Mouse (Mus musculus) hindbrain, embryonic 16.5 days (tissue): ENCODE results near the gene Rab11fip3. TPM values are rescaled to one million over a fixed set of nuclear protein-coding genes. Genes with fewer than 3 reads are reported as not detected.

Experiments
- ATAC-seq: fragments of 200-750 bp; cut with Nextera tagmentation; 2 replicates; pipeline ENCODE4 v1.8.0; 2017; ENCODE audit warnings: moderate TSS enrichment, moderate library complexity
- H3K27ac ChIP-seq: fragments of 300-500 bp; sonication (generic); 2 replicates; pipeline ENCODE4 v1.5.1; 2014; ENCODE audit warnings: low read depth, mild to moderate bottlenecking, control low read depth, low read length, moderate library complexity
- H3K27me3 ChIP-seq: fragments of 300-500 bp; sonication (generic); replicated peaks from 2 replicates; pipeline ENCODE4 v1.6.1; 2014; ENCODE audit warnings: low read length; ENCODE audit not compliant: control insufficient read depth, insufficient read depth
- H3K36me3 ChIP-seq: fragments of 300-500 bp; sonication (generic); 2 replicates; pipeline ENCODE4 v1.6.1; 2014; ENCODE audit warnings: mild to moderate bottlenecking, low read length, moderate library complexity, mixed read lengths; ENCODE audit not compliant: control insufficient read depth, insufficient read depth
- H3K4me1 ChIP-seq: fragments of 300-500 bp; sonication (generic); 2 replicates; pipeline ENCODE4 v1.6.1; 2014; ENCODE audit warnings: low read depth, low read length; ENCODE audit not compliant: control insufficient read depth, insufficient read depth
- H3K4me2 ChIP-seq: fragments of 300-500 bp; sonication (generic); 2 replicates; pipeline ENCODE4 v1.6.1; 2014; ENCODE audit warnings: mild to moderate bottlenecking, low read length, control low read depth, moderate library complexity
- H3K4me3 ChIP-seq: fragments of 300-500 bp; sonication (generic); 2 replicates; pipeline ENCODE4 v1.5.1; 2014; ENCODE audit warnings: mild to moderate bottlenecking, low read length, control low read depth, moderate library complexity
- H3K9ac ChIP-seq: fragments of 300-500 bp; sonication (generic); 2 replicates; pipeline ENCODE4 v1.6.1; 2014; ENCODE audit warnings: low read depth, mild to moderate bottlenecking, control low read depth, low read length, moderate library complexity
- H3K9me3 ChIP-seq: fragments of 300-500 bp; sonication (generic); 2 replicates; pipeline ENCODE4 v1.6.1; 2014; ENCODE audit warnings: mild to moderate bottlenecking, low read length, moderate library complexity; ENCODE audit not compliant: control insufficient read depth
- WGBS: fragments of 180-500 bp; shearing (Covaris S2); extraction: QIAGEN DNeasy Blood & Tissue Kit; methylation state at CpG from one replicate; pipeline ENCODE4 v1.1.7; 2014; 5-methylcytosine and 5-hydroxymethylcytosine counted together
- polyA plus RNA-seq: library from polyadenylated mRNA; unstranded; fragments of >200 nt; fragmentation: Nextera tagmentation; extraction: Ambion mirVana; gene quantifications from 2 replicates; pipeline ENCODE4 v1.2.1, GENCODE M21; 2015

The Rab11fip3 gene
- polyA plus RNA-seq, 1 experiment from 2014 or later = 12.8 TPM

DNA sequence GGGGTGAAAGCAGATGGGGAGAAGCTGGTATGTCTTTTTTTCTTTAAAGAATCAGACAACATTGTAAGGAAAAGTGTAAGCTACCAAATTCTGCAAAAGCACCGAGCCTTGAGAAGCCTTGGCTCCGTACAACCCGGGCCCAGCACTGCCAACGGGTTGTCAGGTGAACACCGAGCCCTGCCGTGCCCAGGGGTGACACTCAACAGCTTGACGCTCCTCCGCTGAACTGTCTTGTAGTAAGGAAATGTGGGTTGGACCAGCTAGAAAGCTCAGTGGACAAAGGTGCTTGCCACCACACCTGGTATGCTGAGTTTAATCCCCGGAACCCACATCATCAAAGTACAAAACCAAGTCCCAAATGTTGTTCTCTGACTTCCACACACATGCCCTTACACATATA, 44.7 kb downstream of the Rab11fip3 start:
- H3K4me1 ChIP-seq = no peaks in the 10 kb centered on the region
- H3K4me2 ChIP-seq = no peak overlapping the region
- H3K36me3 ChIP-seq = peaks cover 6% of the 10 kb centered on the region; the same call in 1 of the 2 replicates
- no peaks in the 10 kb centered on the region for H3K9me3 ChIP-seq
- H3K4me3 ChIP-seq = no peak overlapping the region
- H3K27ac ChIP-seq = no peak overlapping the region
- no peak overlapping the region for H3K9ac ChIP-seq
- no peak for ATAC-seq
- no peaks in the 10 kb centered on the region for H3K27me3 ChIP-seq
- WGBS = 98% methylated on average over 9 of the region's 9 CpGs

DNA sequence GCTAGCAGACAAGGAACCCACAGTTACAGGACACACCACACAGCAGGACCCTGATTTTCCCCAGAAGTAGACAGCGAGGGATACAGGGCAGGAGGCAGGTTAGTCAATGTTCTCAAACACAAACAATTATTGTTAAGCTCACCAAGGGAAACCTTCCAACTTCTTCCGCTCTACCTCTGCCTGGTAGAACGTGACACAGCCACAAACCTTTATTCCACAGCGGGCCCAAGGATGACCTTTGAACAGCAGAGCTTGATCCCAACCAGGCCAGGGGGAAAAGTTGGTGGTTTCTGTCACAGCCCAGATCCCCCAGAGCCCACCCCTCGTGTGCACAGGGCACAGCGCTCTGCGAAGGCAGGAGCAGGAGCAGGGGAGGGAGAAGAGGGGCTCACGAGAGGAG, 45.4 kb downstream of the Rab11fip3 start:
- ATAC-seq = no peak
- WGBS = 93% methylated on average over 8 of the region's 8 CpGs
- H3K9me3 ChIP-seq = no peaks in the 10 kb centered on the region

DNA sequence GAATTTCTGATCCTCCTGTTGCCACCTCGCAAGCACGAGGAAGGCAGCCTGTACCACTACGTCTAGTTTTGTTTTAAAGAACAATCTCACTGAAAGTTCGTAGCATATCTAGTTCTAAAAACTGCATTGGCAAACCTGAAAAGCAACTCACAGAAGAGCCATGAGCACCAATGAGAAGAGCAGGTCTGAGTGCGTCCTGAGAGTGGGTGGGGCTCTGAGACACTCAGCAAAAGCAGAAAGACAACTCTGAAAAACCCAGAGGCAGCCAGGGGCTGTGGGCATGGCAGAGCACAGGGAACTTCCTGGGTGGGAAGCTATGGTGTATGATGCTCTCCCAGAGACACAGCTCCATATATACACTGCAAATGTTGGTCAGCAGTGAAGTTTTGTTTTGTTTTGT, 46.2 kb downstream of the Rab11fip3 start:
- H3K9me3 ChIP-seq = no peaks in the 10 kb centered on the region
- H3K4me1 ChIP-seq = no peaks in the 10 kb centered on the region
- ATAC-seq = no peak
- H3K27me3 ChIP-seq = no peaks in the 10 kb centered on the region
- H3K27ac ChIP-seq = no peak overlapping the region
- H3K4me2 ChIP-seq = no peak overlapping the region
- peaks cover 9% of the 10 kb centered on the region; the same call in 1 of the 2 replicates for H3K36me3 ChIP-seq
- H3K4me3 ChIP-seq = no peak overlapping the region
- 97% methylated on average over 5 of the region's 5 CpGs for WGBS
- H3K9ac ChIP-seq = no peak overlapping the region

More for the DNA sequence above, 45.4 kb downstream of the Rab11fip3 start:
- Histone ChIP-seq H3K4me1 (no peaks in the 10 kb centered on the region), H3K9ac (no peak overlapping the region), H3K27ac (no peak overlapping the region), H3K4me3 (no peak overlapping the region), H3K36me3 (peaks cover 6% of the 10 kb centered on the region; the same call in 1 of the 2 replicates), H3K4me2 (no peak overlapping the region), H3K27me3 (no peaks in the 10 kb centered on the region)

DNA sequence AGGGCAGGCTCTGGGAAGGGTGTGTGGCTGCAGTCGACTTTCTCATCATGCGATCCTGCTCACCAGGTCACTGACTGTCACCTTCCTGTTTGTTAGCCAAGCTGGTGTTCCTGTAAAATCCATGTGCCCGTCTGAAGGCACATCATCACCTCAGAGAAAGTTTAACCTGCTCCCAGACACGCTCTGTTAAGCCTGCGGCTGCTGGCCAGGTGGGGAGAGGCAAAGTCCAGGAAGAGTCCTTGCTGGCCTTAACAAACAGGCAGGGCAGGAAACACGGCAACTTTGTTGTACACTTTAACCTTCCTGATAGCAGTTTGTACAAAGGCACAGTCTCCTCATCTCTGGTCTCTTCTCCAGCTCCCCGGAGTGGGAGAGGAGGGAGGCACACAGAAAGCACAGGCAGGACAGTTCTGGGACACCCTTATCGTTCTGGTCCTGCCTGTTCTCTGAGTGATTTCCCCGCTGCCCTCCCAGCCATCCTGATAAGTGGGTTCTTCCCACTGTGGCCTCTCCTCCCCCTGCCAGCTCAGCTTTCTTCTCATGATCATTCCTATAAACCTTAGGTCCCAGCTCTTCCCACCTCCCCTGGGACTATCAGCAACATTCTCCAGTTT, 47.5 kb downstream of the Rab11fip3 start:
- ATAC-seq = no peak
- no peak overlapping the region; the same call in 1 of the 2 replicates for H3K9ac ChIP-seq
- no peak overlapping the region for H3K4me3 ChIP-seq
- H3K9me3 ChIP-seq = no peaks in the 10 kb centered on the region
- no peaks in the 10 kb centered on the region for H3K4me1 ChIP-seq
- H3K4me2 ChIP-seq = no peak overlapping the region
- H3K27me3 ChIP-seq = no peaks in the 10 kb centered on the region
- peaks cover 9% of the 10 kb centered on the region; the same call in 1 of the 2 replicates for H3K36me3 ChIP-seq
- 85% methylated on average over 9 of the region's 9 CpGs for WGBS
- no peak overlapping the region for H3K27ac ChIP-seq

DNA sequence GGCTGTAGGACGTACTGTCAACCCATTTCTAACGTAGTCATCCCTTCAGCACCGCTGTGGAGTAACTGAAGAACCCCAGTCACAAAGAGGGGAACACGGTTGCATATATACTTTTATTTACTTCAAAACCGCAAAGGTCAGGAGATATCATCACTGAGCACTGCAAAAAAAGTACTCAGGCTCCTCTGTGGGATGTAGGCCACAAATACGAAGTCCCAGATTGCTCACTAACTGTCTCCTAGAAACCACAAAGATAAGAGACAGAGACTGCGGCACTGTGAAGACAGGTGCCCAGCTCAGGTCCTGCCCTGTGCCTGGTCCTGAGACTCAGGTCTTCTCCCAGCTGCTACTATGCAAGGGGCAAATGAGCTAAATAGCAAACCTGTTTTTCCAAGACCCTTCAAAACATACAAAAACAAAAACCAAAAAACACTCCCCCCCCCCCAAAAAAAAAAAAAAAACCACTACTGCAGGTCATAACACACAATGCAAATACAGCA, 48.5 kb downstream of the Rab11fip3 start:
- H3K36me3 ChIP-seq = peaks cover 7% of the 10 kb centered on the region; the same call in 1 of the 2 replicates
- H3K9ac ChIP-seq = no peak overlapping the region
- no peaks in the 10 kb centered on the region for H3K4me1 ChIP-seq
- WGBS = 95% methylated on average over 7 of the region's 7 CpGs
- H3K4me2 ChIP-seq = no peak overlapping the region
- H3K27ac ChIP-seq = no peak overlapping the region
- H3K27me3 ChIP-seq = no peaks in the 10 kb centered on the region
- H3K4me3 ChIP-seq = no peak overlapping the region
- no peaks in the 10 kb centered on the region for H3K9me3 ChIP-seq
- no peak for ATAC-seq

DNA sequence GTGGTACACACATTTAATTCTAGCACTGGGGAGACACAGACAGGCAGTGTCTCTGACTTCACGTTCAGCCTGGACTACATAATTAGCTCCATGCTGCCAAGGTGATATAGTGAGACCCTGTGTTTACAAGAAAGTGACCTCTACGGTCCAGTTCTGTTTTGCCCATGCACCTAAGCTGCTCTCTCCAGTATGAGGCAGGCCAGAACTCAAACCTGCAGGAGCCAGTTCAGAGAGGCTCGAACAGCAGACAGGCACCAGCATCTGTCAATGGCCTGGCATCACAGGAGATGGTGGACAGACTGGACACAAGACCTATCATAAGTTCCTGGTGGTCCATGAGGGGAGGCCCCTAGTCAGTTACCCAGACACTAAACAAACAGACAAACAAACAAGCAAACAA, 51.0 kb downstream of the Rab11fip3 start:
- Histone ChIP-seq H3K9me3 (no peaks in the 10 kb centered on the region), H3K4me3 (no peak overlapping the region), H3K4me2 (no peak overlapping the region), H3K9ac (no peak overlapping the region), H3K4me1 (no peaks in the 10 kb centered on the region), H3K27ac (no peak overlapping the region), H3K36me3 (peaks cover 10% of the 10 kb centered on the region), H3K27me3 (no peaks in the 10 kb centered on the region)
- 81% methylated on average over 3 of the region's 3 CpGs for WGBS
- ATAC-seq = no peak

DNA sequence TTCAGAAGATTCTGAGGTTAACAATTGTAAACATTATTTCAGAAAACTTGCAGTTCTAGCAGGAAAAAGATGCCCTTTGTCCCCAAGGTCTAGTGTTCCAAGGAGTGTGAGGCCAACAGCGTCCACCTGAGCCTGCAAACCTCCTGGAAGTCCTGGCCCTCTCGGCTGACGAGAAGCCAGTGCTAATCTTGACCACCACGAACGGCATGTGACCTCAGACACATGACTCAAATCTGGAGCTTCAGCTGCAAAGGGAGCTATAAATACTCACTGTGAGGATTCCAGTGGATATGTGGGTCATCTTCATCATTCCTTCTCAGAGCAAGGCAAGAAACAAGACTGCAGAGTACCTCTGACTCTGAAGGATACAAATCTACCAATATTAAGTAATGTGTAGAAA, 51.4 kb downstream of the Rab11fip3 start:
- Histone ChIP-seq H3K27ac (no peak overlapping the region), H3K4me3 (no peak overlapping the region), H3K9ac (no peak overlapping the region), H3K9me3 (no peaks in the 10 kb centered on the region), H3K4me2 (no peak overlapping the region), H3K27me3 (no peaks in the 10 kb centered on the region), H3K4me1 (no peaks in the 10 kb centered on the region), H3K36me3 (peaks cover 12% of the 10 kb centered on the region)
- no peak for ATAC-seq
- WGBS = 87% methylated on average over 5 of the region's 5 CpGs

DNA sequence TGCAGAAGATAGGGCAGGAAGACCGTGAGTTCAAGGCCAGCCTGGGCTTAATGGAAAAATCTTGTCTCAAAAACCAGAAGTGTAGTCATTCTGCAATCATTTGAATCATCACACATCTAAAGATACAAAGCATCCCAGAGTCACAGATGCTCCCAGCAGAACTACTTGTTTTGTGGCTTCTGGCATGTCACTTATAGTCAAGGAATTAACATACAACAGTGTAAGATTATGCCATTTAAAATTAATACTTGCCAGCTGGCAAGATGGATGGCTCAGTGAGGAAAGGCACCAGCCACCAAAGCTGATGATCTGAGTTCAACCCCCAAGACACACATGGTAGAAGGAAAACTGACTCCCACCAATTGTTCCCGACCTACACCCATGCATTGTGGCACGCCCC, 52.3 kb downstream of the Rab11fip3 start:
- no peaks in the 10 kb centered on the region for H3K9me3 ChIP-seq
- H3K36me3 ChIP-seq = peaks cover 15% of the 10 kb centered on the region
- no peak overlapping the region for H3K27ac ChIP-seq
- no peak overlapping the region for H3K4me3 ChIP-seq
- H3K4me1 ChIP-seq = no peaks in the 10 kb centered on the region
- no peaks in the 10 kb centered on the region for H3K27me3 ChIP-seq
- H3K4me2 ChIP-seq = no peak overlapping the region
- H3K9ac ChIP-seq = no peak overlapping the region
- 88% methylated on average over 3 of the region's 3 CpGs for WGBS
- ATAC-seq = no peak

DNA sequence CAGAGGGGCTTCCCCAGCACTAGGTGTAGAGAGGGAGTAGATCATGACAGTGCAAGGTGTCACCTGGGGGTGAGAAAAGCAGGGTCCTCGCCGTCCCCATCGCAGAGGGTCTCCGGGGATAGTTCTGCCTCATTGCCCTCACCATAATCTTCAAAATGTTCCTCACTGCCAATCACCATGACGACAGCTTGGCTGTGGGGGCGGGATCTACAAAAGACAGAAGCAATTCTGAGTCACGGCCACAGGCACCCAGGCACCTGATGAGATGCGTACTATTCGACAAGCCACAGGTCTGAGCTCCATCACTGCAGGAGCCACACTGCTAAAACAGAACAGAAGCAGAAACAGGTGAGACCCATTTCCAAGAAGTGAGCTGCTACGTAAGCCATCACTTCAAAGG, 55.6 kb downstream of the Rab11fip3 start:
- 75% methylated on average over 10 of the region's 10 CpGs for WGBS
- H3K27ac ChIP-seq = no peak overlapping the region

More for the DNA sequence above, 55.6 kb downstream of the Rab11fip3 start:
- H3K9ac ChIP-seq = no peak overlapping the region
- no peaks in the 10 kb centered on the region for H3K4me1 ChIP-seq
- ATAC-seq = no peak
- H3K4me2 ChIP-seq = no peak overlapping the region
- H3K27me3 ChIP-seq = no peaks in the 10 kb centered on the region
- no peak overlapping the region for H3K4me3 ChIP-seq
- H3K36me3 ChIP-seq = peaks cover 19% of the 10 kb centered on the region
- H3K9me3 ChIP-seq = no peaks in the 10 kb centered on the region
